Mouse (Mus musculus): ENCODE results near the gene Scrt2. TPM values are rescaled to one million over a fixed set of nuclear protein-coding genes. Genes with fewer than 3 reads are reported as not detected.
A peak's percentile ranks its signal among the peaks of the same experiment; 100 is the strongest.

Scrt2 gene
- polyA plus RNA-seq (2016; fragmentation: Nextera tagmentation; extraction: Ambion mirVana), result 1.1 and 2.4 TPM in 2 replicates

DNA sequence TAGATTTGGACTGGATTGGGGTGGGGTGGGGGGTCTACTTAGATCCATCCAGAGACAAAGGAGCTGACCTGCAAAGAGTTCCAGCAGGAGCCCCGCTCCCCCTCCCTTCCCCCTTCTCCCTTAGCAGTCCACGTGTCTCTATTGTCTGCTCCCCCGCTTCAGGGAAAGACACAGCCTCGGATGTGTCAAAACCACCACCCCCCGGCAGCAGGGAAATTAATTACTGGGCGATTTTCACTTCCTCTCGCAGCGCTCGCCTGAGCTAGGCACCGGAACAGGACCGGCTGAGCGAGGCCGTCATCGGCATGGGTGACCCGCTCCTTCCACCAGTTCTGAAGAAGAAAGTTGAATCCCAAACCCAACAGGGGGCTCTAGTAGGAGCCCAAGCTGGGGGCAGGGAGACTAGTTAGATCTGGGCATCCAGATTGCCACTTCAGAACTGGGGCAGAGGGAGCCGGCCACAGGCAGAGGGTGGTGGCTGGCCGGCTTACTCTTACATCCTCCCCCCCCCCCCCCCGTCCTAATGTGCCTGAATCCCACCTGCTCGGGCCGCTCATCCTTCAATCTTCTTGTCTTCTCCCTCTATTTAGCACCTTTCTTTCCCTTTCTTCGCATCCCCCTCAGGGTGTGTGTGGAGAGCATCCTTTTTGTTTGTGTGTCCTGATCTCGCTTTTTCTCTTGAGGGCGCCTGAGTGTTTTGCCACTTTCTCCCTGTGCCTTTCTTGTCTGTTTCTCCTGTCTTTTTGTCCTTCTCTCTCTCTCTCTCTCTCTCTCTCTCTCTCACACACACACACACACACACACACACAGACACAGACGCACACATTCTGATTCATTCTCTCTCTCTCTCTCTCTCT lies at the start of gene Scrt2:
TSS of gene Scrt2 (plus strand) at position 845 of the 857 bp plus-strand sequence.
- no peaks in the 10 kb centered on the region for H3K9me3 ChIP-seq
- H3K36me3 ChIP-seq (replicated peaks), result no peaks in the 10 kb centered on the region
- peaks cover 47% of the 10 kb centered on the region for H3K4me1 ChIP-seq
- WGBS, result under 1% methylated on average over 24 of the region's 24 CpGs
- H3K4me3 ChIP-seq, result peak within 1 kb of the TSS; percentile 60
- peaks cover 96% of the 10 kb centered on the region for H3K27me3 ChIP-seq (ENCODE audit: poor library complexity, severe bottlenecking)
- peak; percentile 53 for DNase-seq (ENCODE audit: extremely low spot score, low spot score)
- peak within 1 kb of the TSS; percentile 86 for H3K27ac ChIP-seq

DNA sequence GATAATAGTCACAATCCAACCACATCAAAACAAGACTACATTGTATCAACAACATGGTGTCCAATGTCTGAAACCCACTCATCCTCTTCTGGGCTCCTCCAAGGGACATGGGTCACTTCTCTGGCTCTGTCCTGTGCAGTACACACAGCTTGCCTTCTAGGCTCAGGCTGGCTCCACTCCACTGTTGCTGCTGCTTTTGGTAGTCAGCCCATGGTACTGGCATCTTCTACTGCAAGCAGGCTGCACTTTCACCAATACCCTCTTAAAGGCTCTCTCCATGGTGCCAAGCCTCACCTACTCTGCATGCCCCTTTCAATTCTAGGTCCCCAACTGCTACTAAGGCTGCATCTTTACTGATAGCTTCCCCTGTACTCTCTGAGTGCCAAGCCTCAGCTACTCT lies 41.2 kb upstream of the Scrt2 start:
- Histone ChIP-seq H3K36me3 (replicated peaks) (no peaks in the 10 kb centered on the region), H3K27ac (no peak overlapping the region), H3K4me3 (no peak overlapping the region), H3K27me3 (ENCODE audit: poor library complexity, severe bottlenecking) (peaks cover 34% of the 10 kb centered on the region), H3K4me1 (no peaks in the 10 kb centered on the region), H3K9me3 (peaks cover 7% of the 10 kb centered on the region)
- no peak for DNase-seq (ENCODE audit: extremely low spot score, low spot score)

DNA sequence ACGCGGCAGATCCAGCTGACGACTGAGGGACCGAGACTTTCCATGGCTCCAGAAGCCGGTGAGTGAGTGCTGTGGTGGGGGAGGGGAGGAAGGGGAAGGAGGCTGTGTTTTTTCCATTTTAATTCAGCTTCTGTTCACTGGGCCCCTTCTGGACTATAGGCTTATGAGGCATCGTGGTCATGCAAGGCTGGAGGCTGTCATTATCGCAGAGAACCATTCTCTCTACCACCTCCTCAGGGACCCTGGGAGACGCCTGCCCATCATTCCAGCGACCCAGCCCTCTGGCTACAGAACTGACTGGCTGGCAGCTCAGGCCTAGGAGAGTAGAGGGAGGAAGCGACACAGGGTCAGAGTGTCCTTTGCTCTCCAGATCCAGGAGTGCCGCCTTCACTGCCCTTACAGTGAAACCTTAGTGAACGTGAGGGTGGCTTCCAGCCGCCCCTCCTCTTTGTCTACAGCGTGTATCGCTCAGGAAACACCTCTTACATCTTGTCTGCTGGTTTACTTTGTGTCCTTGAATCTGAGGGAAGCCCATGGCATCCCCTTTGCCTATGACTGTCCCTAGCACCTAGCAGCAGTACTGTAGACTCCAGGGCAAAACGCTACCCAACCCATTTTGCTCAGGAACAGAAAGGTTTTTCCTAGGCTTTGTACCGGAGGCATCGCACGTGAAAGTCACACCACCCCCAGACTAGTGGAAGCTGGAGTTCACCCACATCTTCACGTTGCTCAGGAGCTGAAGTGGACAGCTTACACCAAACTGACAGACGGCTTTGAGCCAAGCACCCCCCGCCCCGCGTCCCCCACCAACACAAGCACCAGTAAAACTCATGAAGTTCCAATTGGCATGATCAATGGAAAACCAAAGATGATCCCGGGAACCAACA lies 34.0 kb upstream of the Scrt2 start:
- DNase-seq (ENCODE audit: extremely low spot score, low spot score), result peak; percentile 44
- Histone ChIP-seq H3K36me3 (replicated peaks) (no peaks in the 10 kb centered on the region), H3K4me1 (peaks cover 58% of the 10 kb centered on the region), H3K27me3 (ENCODE audit: poor library complexity, severe bottlenecking) (peaks cover 90% of the 10 kb centered on the region), H3K27ac (peak overlapping the region; percentile 91), H3K4me3 (peak overlapping the region; percentile 63), H3K9me3 (no peaks in the 10 kb centered on the region)
- WGBS, result 2% methylated on average over 25 of the region's 25 CpGs

DNA sequence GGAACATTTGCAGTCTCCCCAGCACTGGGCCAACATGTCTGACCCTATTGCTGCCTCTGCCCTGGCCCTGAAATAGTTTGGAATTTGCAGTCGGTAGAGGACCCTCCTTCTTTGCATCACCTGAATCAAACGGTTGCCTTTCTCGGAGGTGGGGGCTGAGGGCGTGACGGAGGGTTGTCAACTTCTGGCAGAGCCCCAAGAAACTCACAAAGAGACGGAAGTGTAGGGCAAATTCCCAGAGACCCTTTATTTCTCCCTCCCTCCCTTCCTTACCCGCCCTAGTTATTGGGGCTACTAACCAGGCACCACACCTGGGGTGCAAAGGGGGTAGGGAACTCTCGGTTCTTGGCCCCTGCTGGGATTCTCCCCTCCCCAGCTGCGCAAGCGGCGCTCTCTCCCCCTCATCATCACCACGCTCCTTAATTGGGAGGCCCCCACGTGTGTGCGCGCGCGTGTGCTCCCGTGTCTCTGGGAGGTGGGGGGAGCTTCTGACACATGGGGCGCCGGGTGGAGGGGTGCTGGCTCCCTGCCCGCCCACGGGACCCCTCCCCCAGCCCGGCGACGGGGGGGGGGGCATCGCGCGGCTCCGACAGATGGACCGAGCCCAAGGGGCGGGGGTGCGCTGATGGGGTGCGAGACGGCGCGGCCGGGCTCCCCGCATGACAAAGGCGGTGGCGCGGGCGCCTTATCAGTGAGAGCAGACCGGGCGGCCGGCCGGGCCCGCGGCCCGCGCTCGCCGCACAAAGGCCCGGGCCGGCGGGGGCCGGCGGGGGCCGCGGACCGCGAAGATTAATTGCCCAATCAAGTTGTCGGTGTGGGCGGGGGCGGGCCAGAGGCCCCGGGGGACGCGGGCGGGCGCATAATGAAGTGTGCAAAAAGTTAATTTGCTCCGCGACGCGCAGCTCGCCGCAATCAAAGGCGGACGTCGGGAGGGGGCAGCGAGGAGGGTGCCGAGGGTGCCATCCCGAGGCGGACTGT lies 33.0 kb upstream of the Scrt2 start:
- under 1% methylated on average over 82 of the region's 82 CpGs for WGBS
- DNase-seq (ENCODE audit: extremely low spot score, low spot score), result peak; percentile 52
- Histone ChIP-seq H3K36me3 (replicated peaks) (no peaks in the 10 kb centered on the region), H3K27ac (peak overlapping the region; percentile 91), H3K4me1 (peaks cover 61% of the 10 kb centered on the region), H3K4me3 (peak overlapping the region; percentile 63), H3K27me3 (ENCODE audit: poor library complexity, severe bottlenecking) (peaks cover 96% of the 10 kb centered on the region), H3K9me3 (no peaks in the 10 kb centered on the region)

DNA sequence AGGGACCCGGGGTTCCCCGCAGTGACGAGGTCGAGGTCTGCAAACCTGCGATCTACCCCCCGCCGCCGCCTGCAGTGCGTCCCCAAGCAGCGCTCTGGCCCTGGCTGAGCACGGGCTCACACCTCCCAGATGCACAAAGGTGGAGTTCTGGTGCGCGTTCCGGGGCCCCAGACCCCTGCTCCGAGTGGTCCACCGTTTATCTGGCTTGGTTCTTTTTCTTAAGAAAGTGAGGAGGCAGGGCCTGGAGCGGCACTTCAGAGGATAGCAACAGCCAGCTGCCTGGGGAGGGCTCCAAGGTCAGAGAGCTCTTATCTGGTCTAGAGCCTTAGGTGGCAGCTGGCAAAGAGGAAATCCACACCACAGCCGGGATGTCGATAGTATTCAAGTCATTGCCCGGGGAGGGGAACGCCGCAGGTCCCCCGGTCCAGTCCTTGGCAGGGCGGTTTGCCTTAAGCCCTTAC lies 32.3 kb upstream of the Scrt2 start:
- peaks cover 98% of the 10 kb centered on the region for H3K27me3 ChIP-seq (ENCODE audit: poor library complexity, severe bottlenecking)

DNA sequence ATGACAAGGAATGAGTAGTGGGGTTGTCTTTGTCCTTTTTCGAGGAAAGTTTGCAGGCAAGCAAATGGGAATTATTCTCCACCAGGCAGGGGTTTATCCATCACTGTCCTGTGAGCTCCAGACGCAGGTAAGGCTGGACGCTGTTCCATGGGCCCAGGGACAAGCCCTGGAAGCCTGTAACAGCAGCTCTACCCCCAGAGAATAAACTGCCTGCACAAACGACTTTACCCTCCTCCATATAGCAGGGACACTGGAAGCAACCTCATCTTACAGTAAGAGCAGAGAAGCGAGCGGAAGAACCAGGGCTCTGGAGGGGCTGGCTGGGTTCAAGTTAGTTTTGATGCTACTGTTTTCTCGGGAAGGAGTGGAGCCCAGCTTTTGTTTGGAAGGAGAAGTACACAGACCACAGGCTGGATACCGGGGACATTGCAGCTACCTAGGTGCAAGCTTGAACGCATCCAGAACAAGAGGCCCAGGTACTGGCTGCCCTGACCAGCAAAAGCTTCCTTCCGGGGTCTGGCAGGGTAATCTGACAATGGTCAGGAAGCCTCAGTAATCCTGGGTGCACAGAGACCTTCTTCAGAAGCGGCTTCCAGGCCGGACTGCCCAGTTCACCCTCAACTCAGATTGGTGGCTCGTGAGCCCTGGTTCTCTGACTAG lies 31.6 kb upstream of the Scrt2 start:
- Histone ChIP-seq H3K27ac (peak overlapping the region; percentile 91), H3K27me3 (ENCODE audit: poor library complexity, severe bottlenecking) (peaks cover 98% of the 10 kb centered on the region), H3K9me3 (no peaks in the 10 kb centered on the region), H3K36me3 (replicated peaks) (no peaks in the 10 kb centered on the region), H3K4me1 (peaks cover 61% of the 10 kb centered on the region), H3K4me3 (peak overlapping the region; percentile 63)
- DNase-seq (ENCODE audit: extremely low spot score, low spot score), result peak; percentile 38
- WGBS, result 5% methylated on average over 13 of the region's 13 CpGs

More for the DNA sequence above, 32.3 kb upstream of the Scrt2 start:
- Histone ChIP-seq H3K4me1 (peaks cover 61% of the 10 kb centered on the region), H3K36me3 (replicated peaks) (no peaks in the 10 kb centered on the region), H3K27ac (peak overlapping the region; percentile 91), H3K4me3 (peak overlapping the region; percentile 63), H3K9me3 (no peaks in the 10 kb centered on the region)
- under 1% methylated on average over 24 of the region's 24 CpGs for WGBS
- peak; percentile 55 for DNase-seq (ENCODE audit: extremely low spot score, low spot score)

DNA sequence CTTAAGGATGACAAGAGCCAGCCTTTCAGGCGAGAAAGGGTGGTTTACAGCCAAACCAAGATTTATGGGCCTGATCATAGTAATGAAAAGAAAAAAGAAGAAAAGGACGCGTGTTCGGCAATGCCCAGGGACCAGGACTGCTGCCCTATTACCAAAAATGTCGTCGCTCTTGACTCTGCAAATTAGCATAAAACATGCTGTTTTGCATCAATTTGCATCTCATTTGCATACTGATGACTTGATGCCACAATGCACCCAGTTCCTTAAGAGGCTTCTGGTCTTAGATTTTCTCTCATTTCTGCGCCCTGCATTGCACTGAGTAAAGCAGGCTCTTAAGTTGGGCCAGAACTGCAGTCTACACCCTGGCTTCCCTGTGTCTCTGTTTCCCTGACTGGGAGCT lies 31.0 kb upstream of the Scrt2 start:
- WGBS, result 3% methylated on average over 7 of the region's 7 CpGs
- H3K36me3 ChIP-seq (replicated peaks), result no peaks in the 10 kb centered on the region
- peak overlapping the region; percentile 91 for H3K27ac ChIP-seq
- H3K9me3 ChIP-seq, result no peaks in the 10 kb centered on the region
- peak overlapping the region; percentile 63; the same call in 1 of the 2 replicates for H3K4me3 ChIP-seq
- H3K4me1 ChIP-seq, result peaks cover 63% of the 10 kb centered on the region
- no peak for DNase-seq (ENCODE audit: extremely low spot score, low spot score)
- peaks cover 99% of the 10 kb centered on the region for H3K27me3 ChIP-seq (ENCODE audit: poor library complexity, severe bottlenecking)

DNA sequence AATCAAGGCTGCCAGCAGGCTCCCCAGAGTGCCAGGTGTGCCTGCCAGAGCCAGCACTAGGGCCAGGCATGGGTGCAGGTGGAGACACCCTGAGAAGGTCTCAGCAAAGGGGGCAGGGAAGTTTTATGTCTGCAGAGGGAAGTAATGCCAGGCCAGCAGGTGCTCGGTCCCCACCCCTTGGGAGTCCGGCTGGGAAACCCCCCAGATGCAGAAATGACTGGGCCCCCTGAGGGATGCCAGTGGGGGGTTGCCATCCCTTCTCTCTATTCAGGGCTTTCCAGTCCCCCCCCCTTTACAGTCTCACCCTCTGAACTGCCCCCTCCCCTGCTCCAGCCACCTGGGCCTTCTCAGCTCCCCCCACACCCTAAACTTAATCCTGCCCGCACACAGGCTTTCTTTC lies 29.3 kb upstream of the Scrt2 start:
- no peaks in the 10 kb centered on the region for H3K9me3 ChIP-seq

DNA sequence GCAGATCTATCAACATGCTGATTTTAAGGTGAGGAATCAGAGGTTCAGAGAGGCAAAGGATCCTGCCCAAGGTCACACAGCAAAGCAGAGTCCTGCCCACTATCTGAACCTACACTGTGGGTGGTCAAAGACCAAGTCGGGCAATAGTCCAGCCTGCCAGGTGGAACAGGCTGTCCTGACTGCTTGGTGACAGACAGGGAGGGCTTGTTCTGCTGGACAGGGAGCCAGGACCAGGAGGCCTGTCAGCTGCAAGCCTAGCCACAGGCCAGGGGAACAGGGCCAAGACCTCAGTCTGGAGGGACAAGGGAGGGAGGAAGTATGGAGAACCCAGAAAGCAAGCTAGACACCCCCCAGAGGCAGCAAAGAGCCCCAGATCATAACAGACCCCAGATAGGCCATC lies 25.9 kb upstream of the Scrt2 start:
- WGBS, result 76% methylated on average over 1 of the region's 1 CpGs
- no peaks in the 10 kb centered on the region for H3K36me3 ChIP-seq (replicated peaks)
- 0 out of 2 replicates have a peak overlapping the region, but pooled peaks have one; percentile 69 for H3K27ac ChIP-seq
- no peak for DNase-seq (ENCODE audit: extremely low spot score, low spot score)
- H3K9me3 ChIP-seq, result no peaks in the 10 kb centered on the region
- peaks cover 87% of the 10 kb centered on the region for H3K27me3 ChIP-seq (ENCODE audit: poor library complexity, severe bottlenecking)
- no peak overlapping the region for H3K4me3 ChIP-seq
- peaks cover 48% of the 10 kb centered on the region for H3K4me1 ChIP-seq

More for the DNA sequence above, 29.3 kb upstream of the Scrt2 start:
- Histone ChIP-seq H3K27me3 (ENCODE audit: poor library complexity, severe bottlenecking) (peaks cover 100% of the 10 kb centered on the region), H3K4me1 (peaks cover 75% of the 10 kb centered on the region), H3K36me3 (replicated peaks) (no peaks in the 10 kb centered on the region), H3K27ac (peak overlapping the region; percentile 67; the same call in 1 of the 2 replicates), H3K4me3 (no peak overlapping the region)
- DNase-seq (ENCODE audit: extremely low spot score, low spot score), result no peak
- WGBS, result 88% methylated on average over 3 of the region's 3 CpGs

DNA sequence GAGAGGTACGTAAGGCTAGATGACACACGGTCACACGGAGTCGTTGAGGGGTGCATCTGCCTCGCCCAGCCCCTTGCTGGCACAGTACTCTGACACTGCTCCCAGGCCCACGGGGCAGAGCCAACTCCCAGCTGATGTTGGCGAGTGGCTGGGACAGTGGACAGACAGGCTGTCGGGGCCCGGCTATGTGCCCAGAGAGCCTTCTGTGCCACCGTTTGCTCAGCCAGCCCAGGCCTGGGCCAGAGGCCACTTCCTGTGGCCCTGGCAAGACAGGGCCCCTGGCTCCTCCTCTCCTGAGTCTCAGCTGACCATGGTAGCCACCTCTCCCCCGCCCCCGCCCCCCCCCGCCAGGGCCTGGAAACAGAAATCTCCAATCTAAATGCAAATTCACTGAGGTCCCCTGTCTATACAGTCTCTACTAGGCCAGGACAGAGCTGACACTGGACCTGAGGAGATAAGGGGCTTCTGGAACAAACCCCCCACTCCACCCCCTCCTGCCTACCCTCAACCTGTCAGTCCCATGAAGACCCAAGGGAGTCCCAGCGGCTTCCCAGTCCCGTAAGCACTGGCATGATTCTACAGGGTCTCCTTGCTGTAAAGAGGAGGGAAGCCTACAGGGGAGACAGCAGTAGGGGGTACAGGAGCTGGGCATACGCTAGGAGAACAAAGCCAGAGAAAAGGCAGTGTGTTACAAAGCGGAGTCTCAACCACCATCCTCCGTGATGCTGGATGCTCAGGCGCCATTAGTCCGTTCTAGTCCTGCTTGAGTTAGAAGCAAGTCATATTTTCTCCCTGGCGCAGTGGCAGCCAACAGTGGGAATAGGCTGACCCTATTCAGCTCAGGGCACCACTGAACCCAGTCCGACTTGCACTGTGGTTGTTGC lies 24.7 kb upstream of the Scrt2 start:
- DNase-seq (ENCODE audit: extremely low spot score, low spot score), result no peak
- peak overlapping the region; percentile 69 for H3K27ac ChIP-seq
- H3K9me3 ChIP-seq, result no peaks in the 10 kb centered on the region
- H3K36me3 ChIP-seq (replicated peaks), result no peaks in the 10 kb centered on the region
- H3K4me1 ChIP-seq, result peaks cover 42% of the 10 kb centered on the region
- peaks cover 80% of the 10 kb centered on the region for H3K27me3 ChIP-seq (ENCODE audit: poor library complexity, severe bottlenecking)
- H3K4me3 ChIP-seq, result no peak overlapping the region
- WGBS, result 63% methylated on average over 22 of the region's 22 CpGs

DNA sequence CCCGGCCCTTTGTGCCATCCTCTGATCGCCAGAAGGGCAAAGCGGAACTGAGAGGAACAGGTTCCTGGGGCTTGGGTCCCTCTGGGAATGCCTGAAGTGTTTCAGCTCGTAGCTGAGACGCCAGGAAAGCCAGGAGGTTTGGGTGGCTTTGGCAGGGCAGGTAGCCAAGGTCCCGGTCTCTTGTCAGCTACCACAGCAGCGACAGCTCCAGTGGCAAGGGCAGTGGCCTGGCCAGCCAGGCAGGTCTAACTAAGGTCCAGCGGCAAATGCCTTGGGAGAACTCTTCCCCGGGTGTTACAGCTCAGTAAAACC lies 24.1 kb upstream of the Scrt2 start:
- Histone ChIP-seq H3K27ac (peak overlapping the region; percentile 69; the same call in 1 of the 2 replicates), H3K4me1 (peaks cover 36% of the 10 kb centered on the region), H3K4me3 (no peak overlapping the region), H3K36me3 (replicated peaks) (no peaks in the 10 kb centered on the region), H3K9me3 (no peaks in the 10 kb centered on the region), H3K27me3 (ENCODE audit: poor library complexity, severe bottlenecking) (peaks cover 75% of the 10 kb centered on the region)
- WGBS, result 72% methylated on average over 9 of the region's 9 CpGs
- no peak for DNase-seq (ENCODE audit: extremely low spot score, low spot score)

Measured in forebrain, embryonic 10.5 days (tissue).